Mouse (Mus musculus) E14TG2a.4 (cell line): Measurements from ENCODE around the gene Cttnbp2.
A peak's percentile ranks its signal among the peaks of the same experiment; 100 is the strongest.

ENCODE experiments used
- H3K27me3 ChIP-seq: 2 replicates; pipeline ENCODE4 v1.6.1; 2014; ENCODE audit warnings: low read length, control low read depth; ENCODE audit not compliant: insufficient read depth
- H3K36me3 ChIP-seq: 2 replicates; pipeline ENCODE4 v1.6.1; 2014; ENCODE audit warnings: low read length, control low read depth; ENCODE audit not compliant: insufficient read depth
- H3K4me1 ChIP-seq: replicated peaks from 2 replicates; pipeline ENCODE4 v1.6.1; 2014; ENCODE audit warnings: low read depth, low read length, control low read depth
- H3K4me3 ChIP-seq: replicated peaks from 2 replicates; pipeline ENCODE4 v1.5.1; 2014; ENCODE audit warnings: mild to moderate bottlenecking, low read length
- H3K9me3 ChIP-seq: 2 replicates; pipeline ENCODE4 v1.6.1; 2014; ENCODE audit warnings: low read length, control low read depth
- CTCF ChIP-seq: conservative IDR thresholded peaks from 2 replicates; pipeline ENCODE4 v1.5.1; 2014; ENCODE audit warnings: low read length
- NANOG ChIP-seq: IDR thresholded peaks from 2 replicates; pipeline ENCODE4 v1.6.1; 2014; ENCODE audit warnings: borderline replicate concordance, low read length, mixed read lengths
- POU5F1 ChIP-seq: IDR thresholded peaks from 2 replicates; pipeline ENCODE4 v1.6.1; 2014; ENCODE audit warnings: low read length, borderline replicate concordance

Gene Cttnbp2

GRCm38 (mm10) chr6:18513611-18514473 lies 801 bp downstream of the Cttnbp2 start:
- H3K4me3 ChIP-seq = peak overlapping the region; percentile 85
- no peaks in the 10 kb centered on the region for H3K9me3 ChIP-seq
- no peaks in the 10 kb centered on the region for H3K36me3 ChIP-seq
- peaks cover 17% of the 10 kb centered on the region; the same call in 1 of the 2 replicates for H3K4me1 ChIP-seq
- TF ChIP-seq POU5F1 = no peak
- TF ChIP-seq CTCF = no peak
- TF ChIP-seq NANOG = no peak
- peaks cover 43% of the 10 kb centered on the region for H3K27me3 ChIP-seq

DNA sequence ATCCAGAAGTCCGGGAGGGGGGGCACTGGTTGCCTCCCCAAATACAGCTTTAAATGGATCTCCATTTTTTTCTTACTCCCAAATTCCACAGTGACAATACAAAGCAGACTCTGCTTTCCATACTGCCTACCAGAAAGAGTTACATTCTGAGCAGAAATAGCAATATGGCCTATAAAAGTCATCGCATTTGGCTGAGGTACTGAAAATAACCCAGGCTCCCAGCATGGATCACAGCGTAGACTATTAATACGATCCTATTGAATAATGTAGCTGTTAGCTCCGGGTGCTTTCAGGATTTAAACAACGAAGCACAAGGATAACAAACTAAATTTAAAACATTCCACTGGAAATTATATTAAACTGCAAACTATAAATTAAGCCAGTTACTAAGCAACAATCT lies 2.8 kb downstream of the Cttnbp2 start:
- H3K4me3 ChIP-seq = no peak overlapping the region
- no peaks in the 10 kb centered on the region for H3K9me3 ChIP-seq

GRCm38 (mm10) chr6:18508036-18508435 lies 6.6 kb downstream of the Cttnbp2 start:
- TF ChIP-seq NANOG (no peak), POU5F1 (no peak), CTCF (no peak)
- H3K4me3 ChIP-seq = no peak overlapping the region
- H3K4me1 ChIP-seq = peaks cover under 1% of the 10 kb centered on the region; the same call in 1 of the 2 replicates
- no peaks in the 10 kb centered on the region for H3K9me3 ChIP-seq
- no peaks in the 10 kb centered on the region for H3K36me3 ChIP-seq
- H3K27me3 ChIP-seq = peaks cover 13% of the 10 kb centered on the region

More for the DNA sequence above, 2.8 kb downstream of the Cttnbp2 start:
- H3K27me3 ChIP-seq = peaks cover 44% of the 10 kb centered on the region
- no peak for TF ChIP-seq CTCF
- no peak for TF ChIP-seq POU5F1
- TF ChIP-seq NANOG = no peak
- peaks cover 17% of the 10 kb centered on the region; the same call in 1 of the 2 replicates for H3K4me1 ChIP-seq
- H3K36me3 ChIP-seq = no peaks in the 10 kb centered on the region

- Histone ChIP-seq H3K4me1 (peaks cover 4% of the 10 kb centered on the region), H3K9me3 (no peaks in the 10 kb centered on the region), H3K27me3 (no peaks in the 10 kb centered on the region), H3K36me3 (no peaks in the 10 kb centered on the region), H3K4me3 (no peak overlapping the region)
- TF ChIP-seq CTCF (no peak), POU5F1 (no peak), NANOG (no peak)
Observed at GRCm38 (mm10) chr6:18499833-18500232, 14.8 kb downstream of the Cttnbp2 start.

- Histone ChIP-seq H3K9me3 (peaks cover 8% of the 10 kb centered on the region; the same call in 1 of the 2 replicates), H3K36me3 (no peaks in the 10 kb centered on the region), H3K27me3 (no peaks in the 10 kb centered on the region), H3K4me1 (peaks cover 18% of the 10 kb centered on the region), H3K4me3 (no peak overlapping the region)
- no peak for TF ChIP-seq NANOG
- no peak for TF ChIP-seq POU5F1
- TF ChIP-seq CTCF = no peak
Observed at GRCm38 (mm10) chr6:18492977-18493376, 21.7 kb downstream of the Cttnbp2 start.

DNA sequence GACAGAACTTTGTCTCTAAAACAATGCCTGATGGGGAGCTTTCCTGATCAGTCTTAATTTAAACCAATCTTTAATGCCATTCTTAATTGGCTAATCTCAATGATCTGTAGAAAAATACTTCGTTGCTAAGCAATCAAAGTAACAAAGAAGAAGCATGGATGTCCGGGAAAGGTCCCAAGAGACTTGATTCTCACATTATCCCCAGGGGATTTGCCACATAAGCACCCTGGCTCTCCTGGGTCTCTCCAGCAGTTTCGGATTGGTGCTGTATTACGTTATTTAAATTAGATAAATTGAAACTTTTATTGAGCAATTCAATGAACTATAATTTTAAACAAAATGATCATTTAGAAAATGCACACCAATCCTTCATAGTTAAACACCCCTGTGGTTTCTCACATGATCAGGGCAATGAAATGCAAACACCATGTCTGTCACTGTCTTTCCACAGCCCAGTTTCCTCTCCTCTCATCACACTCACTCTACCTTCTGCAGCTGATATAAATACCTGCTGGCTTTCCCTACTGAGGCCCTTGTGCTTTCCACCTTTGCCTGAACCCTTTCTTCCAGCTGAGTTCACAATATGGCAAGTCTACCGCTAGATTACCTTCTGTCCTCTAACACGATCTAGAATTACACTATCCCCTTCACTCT lies 22.3 kb downstream of the Cttnbp2 start:
- TF ChIP-seq POU5F1 (no peak), NANOG (no peak), CTCF (no peak)
- peaks cover 8% of the 10 kb centered on the region; the same call in 1 of the 2 replicates for H3K9me3 ChIP-seq
- no peaks in the 10 kb centered on the region for H3K27me3 ChIP-seq
- H3K4me3 ChIP-seq = no peak overlapping the region
- no peaks in the 10 kb centered on the region for H3K36me3 ChIP-seq
- peaks cover 15% of the 10 kb centered on the region for H3K4me1 ChIP-seq

DNA sequence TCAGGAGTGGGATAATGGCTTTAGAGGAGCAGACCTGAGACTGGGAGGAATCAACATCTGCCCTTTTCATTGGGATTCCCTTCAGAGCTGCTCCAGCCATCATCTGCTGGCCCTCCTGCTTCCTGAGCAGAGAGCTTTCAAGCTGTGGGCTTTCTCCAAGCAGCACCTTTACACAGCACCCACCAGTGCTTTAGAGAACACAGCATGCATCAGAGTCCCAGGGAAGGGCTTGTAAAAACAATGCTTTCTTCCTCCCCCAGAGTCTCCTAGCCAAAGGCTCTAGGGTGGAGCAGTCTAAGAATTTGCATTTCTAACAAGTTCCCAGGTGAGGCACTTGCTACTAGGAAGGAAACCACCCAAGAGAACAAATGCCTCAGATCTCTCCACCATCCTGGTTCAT lies 29.6 kb downstream of the Cttnbp2 start:
- Histone ChIP-seq H3K4me1 (peaks cover 41% of the 10 kb centered on the region), H3K36me3 (no peaks in the 10 kb centered on the region), H3K4me3 (no peak overlapping the region), H3K9me3 (peaks cover 8% of the 10 kb centered on the region; the same call in 1 of the 2 replicates), H3K27me3 (no peaks in the 10 kb centered on the region)
- TF ChIP-seq CTCF = no peak
- no peak for TF ChIP-seq POU5F1
- TF ChIP-seq NANOG = no peak

DNA sequence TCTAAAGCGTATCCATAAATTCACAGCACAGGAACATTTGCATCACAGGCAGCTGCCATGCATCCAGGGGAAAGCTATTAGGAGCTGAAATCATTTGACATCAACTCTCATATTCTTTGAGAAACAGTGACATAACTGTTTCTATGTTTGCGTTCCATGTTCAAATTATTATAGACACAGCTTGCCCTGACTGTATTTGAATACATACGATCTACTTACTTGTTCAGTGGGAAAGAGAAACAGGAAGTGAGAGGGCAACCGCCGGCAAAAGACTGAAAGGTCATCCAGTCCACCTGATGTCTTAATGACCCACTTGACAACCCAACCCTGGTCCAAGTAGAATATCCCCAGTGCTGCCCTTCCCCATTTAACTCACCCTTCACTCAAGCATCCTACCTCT lies 30.6 kb downstream of the Cttnbp2 start:
- H3K4me3 ChIP-seq = no peak overlapping the region
- peaks cover 8% of the 10 kb centered on the region; the same call in 1 of the 2 replicates for H3K9me3 ChIP-seq
- H3K27me3 ChIP-seq = no peaks in the 10 kb centered on the region
- no peak for TF ChIP-seq NANOG
- no peak for TF ChIP-seq POU5F1
- TF ChIP-seq CTCF = no peak
- no peaks in the 10 kb centered on the region for H3K36me3 ChIP-seq
- peaks cover 37% of the 10 kb centered on the region for H3K4me1 ChIP-seq

- TF ChIP-seq CTCF (no peak), POU5F1 (no peak), NANOG (no peak)
- Histone ChIP-seq H3K4me3 (no peak overlapping the region), H3K27me3 (no peaks in the 10 kb centered on the region), H3K4me1 (peaks cover 32% of the 10 kb centered on the region), H3K9me3 (no peaks in the 10 kb centered on the region), H3K36me3 (no peaks in the 10 kb centered on the region)
Observed at GRCm38 (mm10) chr6:18482546-18482945, 32.1 kb downstream of the Cttnbp2 start.
